Mouse (Mus musculus) stomach, postnatal 0 days (tissue): ENCODE results near the gene Cchcr1. TPM values are rescaled to one million over a fixed set of nuclear protein-coding genes. Genes with fewer than 3 reads are reported as not detected.
A peak's percentile ranks its signal among the peaks of the same experiment; 100 is the strongest.

Experiments used
- ATAC-seq: fragments of 200-750 bp; cut with Nextera tagmentation; 2 replicates; pipeline ENCODE4 v1.8.0; 2017; ENCODE audit not compliant: low FRiP score, low TSS enrichment
- DNase-seq: peaks from one replicate; pipeline ENCODE4 v3.0.0-alpha.2; 2016; ENCODE audit warnings: low spot score
- H3K27ac ChIP-seq: fragments of 300-500 bp; sonication (generic); replicated peaks from 2 replicates; pipeline ENCODE4 v1.5.1; 2014; ENCODE audit warnings: mild to moderate bottlenecking, control low read depth
- H3K27me3 ChIP-seq: fragments of 300-500 bp; sonication (generic); 2 replicates; pipeline ENCODE4 v1.6.1; 2014; ENCODE audit warnings: low read length; ENCODE audit not compliant: control insufficient read depth, insufficient read depth
- H3K36me3 ChIP-seq: fragments of 300-500 bp; sonication (generic); 2 replicates; pipeline ENCODE4 v1.6.1; 2014; ENCODE audit warnings: low read length, mixed read lengths; ENCODE audit not compliant: control insufficient read depth, insufficient read depth
- H3K4me1 ChIP-seq: fragments of 300-500 bp; sonication (generic); replicated peaks from 2 replicates; pipeline ENCODE4 v1.6.1; 2014; ENCODE audit warnings: antibody characterized with exemption; ENCODE audit not compliant: control insufficient read depth, insufficient read depth
- H3K4me2 ChIP-seq: fragments of 300-500 bp; sonication (generic); replicated peaks from 2 replicates; pipeline ENCODE4 v1.6.1; 2014; ENCODE audit warnings: low read depth, mild to moderate bottlenecking, control low read depth, moderate library complexity
- H3K4me3 ChIP-seq: fragments of 300-500 bp; sonication (generic); 2 replicates; pipeline ENCODE4 v1.5.1; 2014; ENCODE audit warnings: low read depth, low read length, control low read depth
- H3K9ac ChIP-seq: fragments of 300-500 bp; sonication (generic); 2 replicates; pipeline ENCODE4 v1.6.1; 2014; ENCODE audit warnings: mild to moderate bottlenecking, low read length, control low read depth, mixed read lengths
- H3K9me3 ChIP-seq: fragments of 300-500 bp; sonication (generic); 2 replicates; pipeline ENCODE4 v1.6.1; 2016; ENCODE audit warnings: low read length; ENCODE audit not compliant: control insufficient read depth
- CTCF ChIP-seq: IDR thresholded peaks from 2 replicates; pipeline ENCODE4 v1.5.1; 2016; ENCODE audit warnings: antibody characterized with exemption, low read depth, mild to moderate bottlenecking, moderate library complexity
- EP300 ChIP-seq: optimal IDR thresholded peaks from 2 replicates; pipeline ENCODE3; 2016; ENCODE audit warnings: antibody characterized with exemption
- WGBS: fragments of 180-500 bp; shearing (Covaris S2); extraction: QIAGEN DNeasy Blood & Tissue Kit; methylation state at CpG from one replicate; pipeline ENCODE4 v1.1.7; 2014; 5-methylcytosine and 5-hydroxymethylcytosine counted together
- polyA plus RNA-seq: library from polyadenylated mRNA; unstranded; fragments of >200 nt; fragmentation: Nextera tagmentation; extraction: Ambion mirVana; gene quantifications from 2 replicates; pipeline ENCODE4 v1.2.1, GENCODE M21; 2015

The Cchcr1 gene
- polyA plus RNA-seq, 1 experiment from 2014 or later, result 7.4 TPM

DNA sequence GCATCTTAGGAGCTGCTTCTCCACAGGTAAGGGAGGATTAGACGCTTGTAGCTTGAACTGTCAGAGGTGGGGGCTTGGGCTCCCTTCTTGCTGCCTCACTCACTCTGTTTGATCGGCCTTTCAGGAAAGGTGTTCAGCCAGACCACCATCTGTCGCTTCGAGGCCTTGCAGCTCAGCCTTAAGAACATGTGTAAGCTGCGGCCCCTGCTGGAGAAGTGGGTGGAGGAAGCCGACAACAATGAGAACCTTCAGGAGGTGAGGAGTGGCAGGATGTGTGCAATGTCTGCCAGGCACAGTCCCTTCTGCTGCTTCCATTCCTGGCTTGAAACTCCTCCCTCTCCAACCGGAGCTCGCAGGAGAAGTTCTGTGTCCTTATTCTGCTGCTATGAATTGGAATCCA lies 7.6 kb upstream of the Cchcr1 start:
- Histone ChIP-seq H3K9me3 (no peaks in the 10 kb centered on the region), H3K4me1 (no peaks in the 10 kb centered on the region), H3K27ac (no peak overlapping the region), H3K9ac (no peak overlapping the region), H3K27me3 (no peaks in the 10 kb centered on the region), H3K4me3 (no peak overlapping the region), H3K4me2 (no peak overlapping the region), H3K36me3 (no peaks in the 10 kb centered on the region)
- TF ChIP-seq EP300, result no peak
- TF ChIP-seq CTCF, result peak; percentile 75
- peak; percentile 66 for DNase-seq
- ATAC-seq, result 0 out of 2 replicates have a peak, but pooled peaks have one; percentile 30
- WGBS, result 16% methylated on average over 8 of the region's 8 CpGs

GRCm38 (mm10) chr17:35512916-35513626 lies 3.8 kb upstream of the Cchcr1 start:
- TF ChIP-seq CTCF, result peak; percentile 71
- no peak for TF ChIP-seq EP300
- WGBS, result 98% methylated on average over 7 of the region's 7 CpGs
- no peak overlapping the region for H3K9ac ChIP-seq
- ATAC-seq, result no peak
- no peak for DNase-seq
- H3K9me3 ChIP-seq, result no peaks in the 10 kb centered on the region
- H3K4me3 ChIP-seq, result no peak overlapping the region
- no peak overlapping the region for H3K4me2 ChIP-seq
- H3K27me3 ChIP-seq, result no peaks in the 10 kb centered on the region
- no peaks in the 10 kb centered on the region for H3K36me3 ChIP-seq
- H3K4me1 ChIP-seq, result peaks cover 7% of the 10 kb centered on the region; the same call in 1 of the 2 replicates
- no peak overlapping the region for H3K27ac ChIP-seq

DNA sequence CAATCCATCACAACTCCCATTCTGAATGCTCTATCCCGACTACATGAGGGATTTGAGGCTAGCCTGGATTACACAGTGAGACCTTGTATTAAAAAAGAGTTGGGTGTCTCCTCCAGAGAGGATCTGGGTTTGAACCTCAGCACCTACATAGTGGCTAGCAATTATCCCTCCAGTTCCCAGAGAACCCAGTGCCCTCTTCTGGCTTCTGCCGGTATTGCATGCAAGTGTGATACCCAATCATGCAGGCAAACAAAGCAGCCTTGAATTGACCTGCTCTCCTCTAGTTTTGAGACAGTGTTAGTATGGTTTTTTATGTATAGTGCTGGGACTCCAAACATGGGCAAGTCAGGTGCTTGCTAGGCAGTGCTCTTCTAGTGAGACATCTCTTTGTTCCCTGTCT lies 3.0 kb upstream of the Cchcr1 start:
- Histone ChIP-seq H3K9ac (no peak overlapping the region), H3K36me3 (no peaks in the 10 kb centered on the region), H3K4me3 (no peak overlapping the region), H3K9me3 (no peaks in the 10 kb centered on the region), H3K4me2 (0 out of 2 replicates have a peak overlapping the region, but pooled peaks have one; percentile 85), H3K27ac (no peak overlapping the region), H3K27me3 (no peaks in the 10 kb centered on the region), H3K4me1 (peaks cover 7% of the 10 kb centered on the region; the same call in 1 of the 2 replicates)
- DNase-seq, result peak; percentile 85
- WGBS, result 23% methylated on average over 2 of the region's 2 CpGs
- TF ChIP-seq CTCF, result peak; percentile 85
- no peak for TF ChIP-seq EP300
- ATAC-seq, result no peak

DNA sequence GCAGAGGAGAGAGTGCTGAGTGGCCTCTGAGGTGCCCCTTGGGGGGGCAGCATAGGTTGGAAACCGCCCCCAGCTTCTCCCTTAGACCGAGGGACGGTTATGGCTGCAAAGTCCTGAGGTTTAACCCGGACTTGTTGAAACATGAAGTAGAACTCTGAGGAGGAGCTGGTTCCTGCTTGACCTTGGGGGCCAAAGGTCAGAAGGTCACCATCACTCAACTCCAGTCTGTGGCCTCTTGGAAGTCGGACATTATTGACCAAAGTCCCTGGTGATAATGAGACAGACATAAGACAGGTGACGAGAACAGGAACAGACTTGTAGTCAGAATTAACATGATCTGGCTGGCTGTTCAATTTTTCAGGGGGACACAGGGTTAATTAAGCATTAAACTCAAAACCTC lies 2.1 kb upstream of the Cchcr1 start:
- H3K36me3 ChIP-seq, result no peaks in the 10 kb centered on the region
- DNase-seq (no peak), ATAC-seq (no peak)
- H3K4me3 ChIP-seq, result peak overlapping the region; percentile 62; the same call in 1 of the 2 replicates
- peaks cover 7% of the 10 kb centered on the region; the same call in 1 of the 2 replicates for H3K4me1 ChIP-seq
- TF ChIP-seq EP300 (no peak), CTCF (no peak)
- peak overlapping the region; percentile 48; the same call in 1 of the 2 replicates for H3K9ac ChIP-seq
- H3K9me3 ChIP-seq, result no peaks in the 10 kb centered on the region
- no peak overlapping the region for H3K27ac ChIP-seq
- peak overlapping the region; percentile 85 for H3K4me2 ChIP-seq
- no peaks in the 10 kb centered on the region for H3K27me3 ChIP-seq
- WGBS, result 42% methylated on average over 6 of the region's 6 CpGs

DNA sequence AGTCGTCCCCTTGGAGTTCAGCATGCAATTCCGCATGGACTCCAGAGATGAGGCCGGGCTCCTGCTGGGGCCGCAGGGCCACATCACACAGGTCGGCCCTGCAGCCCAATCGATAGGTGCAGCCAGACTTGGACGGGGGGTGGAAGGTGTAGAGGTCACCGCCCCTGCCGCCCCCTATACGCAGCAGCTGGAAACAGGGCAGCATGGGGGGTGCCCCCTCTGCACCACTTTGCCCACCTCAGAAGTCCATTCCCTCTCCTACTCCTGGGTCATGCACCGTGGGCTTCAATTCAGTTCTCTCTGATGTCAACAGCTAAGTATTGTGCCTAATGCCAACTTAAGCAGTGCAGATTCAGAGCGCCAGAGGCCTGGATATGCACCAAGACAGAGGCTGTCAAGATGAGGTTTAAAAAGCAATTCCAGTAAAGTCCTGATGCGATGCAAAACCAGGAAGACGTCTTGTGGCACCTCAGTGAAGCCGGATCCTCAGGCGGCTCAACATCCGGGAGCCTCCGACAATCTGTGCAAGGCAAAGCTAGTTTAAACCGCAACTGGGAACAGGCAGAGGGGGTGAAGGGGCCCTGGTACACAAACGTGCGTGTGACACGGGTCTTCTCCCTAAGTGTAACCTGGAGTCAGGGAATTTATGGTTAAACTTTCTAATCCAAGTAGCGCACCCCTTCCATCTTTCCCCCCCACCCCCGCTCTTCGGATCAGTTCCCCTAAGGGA lies 824 bp upstream of the Cchcr1 start:
- H3K27ac ChIP-seq, result peak overlapping the region; percentile 61
- peak overlapping the region; percentile 85 for H3K4me2 ChIP-seq
- H3K9ac ChIP-seq, result peak overlapping the region; percentile 64
- DNase-seq (peak; percentile 66), ATAC-seq (peak; percentile 25; the same call in 1 of the 2 replicates)
- peak overlapping the region; percentile 62 for H3K4me3 ChIP-seq
- no peaks in the 10 kb centered on the region for H3K36me3 ChIP-seq
- WGBS, result 4% methylated on average over 25 of the region's 25 CpGs
- peaks cover 7% of the 10 kb centered on the region; the same call in 1 of the 2 replicates for H3K4me1 ChIP-seq
- H3K27me3 ChIP-seq, result no peaks in the 10 kb centered on the region
- TF ChIP-seq CTCF, result no peak
- no peaks in the 10 kb centered on the region for H3K9me3 ChIP-seq

- 3% methylated on average over 12 of the region's 12 CpGs for WGBS
- peak overlapping the region; percentile 53 for H3K27ac ChIP-seq
- TF ChIP-seq CTCF (no peak), EP300 (no peak)
- H3K4me2 ChIP-seq, result peak overlapping the region; percentile 85
- peak overlapping the region; percentile 62 for H3K4me3 ChIP-seq
- H3K36me3 ChIP-seq, result no peaks in the 10 kb centered on the region
- H3K27me3 ChIP-seq, result no peaks in the 10 kb centered on the region
- peak overlapping the region; percentile 60 for H3K9ac ChIP-seq
- peaks cover 7% of the 10 kb centered on the region; the same call in 1 of the 2 replicates for H3K4me1 ChIP-seq
- DNase-seq (peak; percentile 36), ATAC-seq (no peak)
- no peaks in the 10 kb centered on the region for H3K9me3 ChIP-seq
Observed at GRCm38 (mm10) chr17:35517526-35517925, 626 bp downstream of the Cchcr1 start.
